Comparison of ENCODE assay signal across 8 mouse cellular contexts in the genomic region with DNA sequence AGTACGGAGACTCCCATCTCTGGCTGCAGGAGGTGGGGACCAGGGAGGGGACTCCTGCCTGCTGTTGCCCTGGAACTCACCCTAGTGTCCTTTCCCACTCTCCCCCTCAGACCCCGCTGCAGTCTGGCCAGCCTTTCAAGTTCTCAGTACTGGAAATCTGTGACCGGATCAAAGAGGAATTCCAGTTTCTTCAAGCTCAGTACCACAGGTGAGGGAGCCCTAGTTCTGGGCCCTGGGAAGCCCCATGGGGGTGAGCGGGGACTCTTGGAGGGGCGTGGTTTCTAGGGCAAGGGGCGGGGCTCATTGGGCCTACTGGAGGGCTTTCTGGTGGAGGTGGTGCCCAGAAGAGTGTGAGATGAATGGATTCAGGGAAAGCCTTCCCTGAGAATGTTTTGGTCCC. TPM values are rescaled to one million over a fixed set of nuclear protein-coding genes. Genes with fewer than 3 reads are reported as not detected.
DNase-seq lines count a peak whose midpoint lies in the region; ATAC-seq and TF ChIP-seq lines count a peak whose summit lies in the region.

No protein-coding gene starts in this region.

- H3K79me2 ChIP-seq in liver, adult 2 months (ENCODE audit: control insufficient read depth, insufficient read depth, low read length): no peaks in the 10 kb centered on the region

- no peak for ATAC-seq in hindbrain, embryonic 11.5 days (ENCODE audit: low FRiP score)

- peak; percentile 49 for DNase-seq in kidney, adult 11 months
- no peak for DNase-seq in kidney, adult 9 months
- DNase-seq in cerebellum, adult 2 months: peak; percentile 56 to 64
- DNase-seq in hindbrain, embryonic 11.5 days (ENCODE audit: low spot score): no peak
- no peak for DNase-seq in liver, adult 2 months (ENCODE audit: extremely low read depth, low read depth, low spot score)
- DNase-seq in splenic B cell, adult 2 months (ENCODE audit: low read depth, low spot score): peak; percentile 49
- DNase-seq in yolk sac, embryonic 10.5 days (ENCODE audit: low spot score): no peak
- DNase-seq in frontal cortex, postnatal 36 days (ENCODE audit: low spot score in 2 of 2): no peak

- 1% methylated on average over 6 of the region's 6 CpGs for WGBS in cerebellum, adult 2 months
- WGBS in hindbrain, embryonic 11.5 days: 3% methylated on average over 6 of the region's 6 CpGs
- 15% methylated on average over 6 of the region's 6 CpGs for WGBS in liver, adult 2 months

- H3K36me3 ChIP-seq in hindbrain, embryonic 11.5 days (ENCODE audit: control insufficient read depth, insufficient read depth, low read length): no peaks in the 10 kb centered on the region
- no peaks in the 10 kb centered on the region for H3K36me3 ChIP-seq in liver, adult 2 months (ENCODE audit: control insufficient read depth, insufficient read depth, low read length)
- no peaks in the 10 kb centered on the region for H3K36me3 ChIP-seq in splenic B cell, adult 2 months (ENCODE audit: control insufficient read depth, insufficient read depth, low read length, poor library complexity, severe bottlenecking)

- TF ChIP-seq POLR2A in cerebellum, adult 2 months (IDR thresholded peaks at IDR 0.05; ENCODE audit: borderline replicate concordance, insufficient read depth, low read length): no peak
- TF ChIP-seq POLR2A in liver, adult 2 months (IDR thresholded peaks at IDR 0.05; ENCODE audit: extremely low read depth, insufficient read depth, low read length): no peak

- H3K4me3 ChIP-seq in cerebellum, adult 2 months (replicated peaks; ENCODE audit: insufficient read depth, low read depth, low read length): peak overlapping the region; percentile 93
- peak overlapping the region; percentile 32 for H3K4me3 ChIP-seq in hindbrain, embryonic 11.5 days (ENCODE audit: low read depth, low read length)
- H3K4me3 ChIP-seq in liver, adult 2 months (ENCODE audit: insufficient read depth, low read depth, low read length): peak overlapping the region; percentile 75

- H3K27ac ChIP-seq in cerebellum, adult 2 months (ENCODE audit: insufficient read depth, low read length): peak overlapping the region; percentile 93
- H3K27ac ChIP-seq in hindbrain, embryonic 11.5 days (ENCODE audit: low read depth, low read length): no peak overlapping the region
- H3K27ac ChIP-seq in liver, adult 2 months (replicated peaks; ENCODE audit: insufficient read depth, low read depth, low read length): no peak overlapping the region

- H3K4me2 ChIP-seq in hindbrain, embryonic 11.5 days (replicated peaks; ENCODE audit: low read depth, low read length): peak overlapping the region; percentile 47

- peak overlapping the region; percentile 39 for H3K9ac ChIP-seq in hindbrain, embryonic 11.5 days (ENCODE audit: low read depth, low read length)
- H3K9ac ChIP-seq in liver, adult 2 months (ENCODE audit: low read depth, low read length): peak overlapping the region; percentile 76

- H3K9me3 ChIP-seq in hindbrain, embryonic 11.5 days (ENCODE audit: control insufficient read depth, low read length): no peaks in the 10 kb centered on the region

- TF ChIP-seq CTCF in cerebellum, adult 2 months (IDR thresholded peaks at IDR 0.05; ENCODE audit: borderline replicate concordance, insufficient read depth, low read depth, low read length): no peak
- TF ChIP-seq CTCF in liver, adult 2 months (IDR thresholded peaks at IDR 0.05; ENCODE audit: low read depth, low read length): no peak

- peaks cover 54% of the 10 kb centered on the region for H3K4me1 ChIP-seq in cerebellum, adult 2 months (ENCODE audit: control insufficient read depth, insufficient read depth, low read length)
- H3K4me1 ChIP-seq in hindbrain, embryonic 11.5 days (replicated peaks; ENCODE audit: control insufficient read depth, insufficient read depth, low read length): peaks cover 28% of the 10 kb centered on the region
- H3K4me1 ChIP-seq in liver, adult 2 months (ENCODE audit: control insufficient read depth, insufficient read depth, low read length): peaks cover 16% of the 10 kb centered on the region

- no peaks in the 10 kb centered on the region for H3K27me3 ChIP-seq in cerebellum, adult 2 months (ENCODE audit: control insufficient read depth, insufficient read depth, low read length)
- peaks cover 58% of the 10 kb centered on the region for H3K27me3 ChIP-seq in hindbrain, embryonic 11.5 days (ENCODE audit: control insufficient read depth, insufficient read depth, low read length)
- H3K27me3 ChIP-seq in liver, adult 2 months (ENCODE audit: control insufficient read depth, insufficient read depth, low read length): no peaks in the 10 kb centered on the region
- H3K27me3 ChIP-seq in splenic B cell, adult 2 months (ENCODE audit: control insufficient read depth, insufficient read depth, low read length, poor library complexity, severe bottlenecking): no peaks in the 10 kb centered on the region

RNA-seq across cellular contexts. Expression of a gene that starts 1.3 kb away (rescaled TPM):
- polyA plus RNA-seq in cerebellum, adult 2 months (2012; rRNA removed): 282 and 321 TPM in 2 replicates
- polyA plus RNA-seq in hindbrain, embryonic 11.5 days (2014; fragmentation: Nextera tagmentation; extraction: Ambion mirVana): 7.2 and 8.8 TPM in 2 replicates
- total RNA-seq in liver, adult 2 months (2014; rRNA removed): 3.0 and 7.2 TPM in 2 replicates
- polyA plus RNA-seq in liver, adult 2 months (2012; rRNA removed): 35.4 and 56.0 TPM in 2 replicates

RNA-seq across cellular contexts. Expression of a gene that starts 16.4 kb away (rescaled TPM):
- polyA plus RNA-seq in cerebellum, adult 2 months (2012; rRNA removed): 1,117 and 1,168 TPM in 2 replicates
- 264 and 280 TPM in 2 replicates for polyA plus RNA-seq in hindbrain, embryonic 11.5 days (2014; fragmentation: Nextera tagmentation; extraction: Ambion mirVana)
- 200 and 263 TPM in 2 replicates for total RNA-seq in liver, adult 2 months (2014; rRNA removed)
- 1,785 and 2,016 TPM in 2 replicates for polyA plus RNA-seq in liver, adult 2 months (2012; rRNA removed)

RNA-seq across cellular contexts. Expression of a gene that starts 25.2 kb away (rescaled TPM):
- polyA plus RNA-seq in cerebellum, adult 2 months (2012; rRNA removed): 8.7 and 9.6 TPM in 2 replicates
- polyA plus RNA-seq in hindbrain, embryonic 11.5 days (2014; fragmentation: Nextera tagmentation; extraction: Ambion mirVana): 5.1 and 7.7 TPM in 2 replicates
- total RNA-seq in liver, adult 2 months (2014; rRNA removed): 0.94 and 1.6 TPM in 2 replicates
- 3.5 and 4.2 TPM in 2 replicates for polyA plus RNA-seq in liver, adult 2 months (2012; rRNA removed)

RNA-seq across cellular contexts. Expression of a gene that starts 30.4 kb away (rescaled TPM):
- 3.6 and 3.7 TPM in 2 replicates for polyA plus RNA-seq in cerebellum, adult 2 months (2012; rRNA removed)
- 0.77 and 1.2 TPM in 2 replicates for polyA plus RNA-seq in hindbrain, embryonic 11.5 days (2014; fragmentation: Nextera tagmentation; extraction: Ambion mirVana)
- total RNA-seq in liver, adult 2 months (2014; rRNA removed): 0.55 and 0.67 TPM in 2 replicates
- polyA plus RNA-seq in liver, adult 2 months (2012; rRNA removed): 0.29 and 0.56 TPM in 2 replicates

RNA-seq across cellular contexts. Expression of a gene that starts 30.7 kb away (rescaled TPM):
- polyA plus RNA-seq in cerebellum, adult 2 months (2012; rRNA removed): 105 and 107 TPM in 2 replicates
- polyA plus RNA-seq in hindbrain, embryonic 11.5 days (2014; fragmentation: Nextera tagmentation; extraction: Ambion mirVana): 57.3 and 61.7 TPM in 2 replicates
- total RNA-seq in liver, adult 2 months (2014; rRNA removed): 20.7 and 27.3 TPM in 2 replicates
- polyA plus RNA-seq in liver, adult 2 months (2012; rRNA removed): 61.6 and 64.2 TPM in 2 replicates

Comparison
In these comparisons a context has a peak if more than half of its experiments do, and no peak if none do; other contexts are left out.
1. DNase-seq: peak in kidney, adult 11 months (single experiment), cerebellum, adult 2 months (2 of 2) and splenic B cell, adult 2 months (single experiment); none in kidney, adult 9 months (single experiment), hindbrain, embryonic 11.5 days (single experiment), liver, adult 2 months (single experiment), yolk sac, embryonic 10.5 days (single experiment) and frontal cortex, postnatal 36 days (0 of 2).
2. H3K4me3 ChIP-seq: peak in every context shown above with its lines; median percentile 93 in cerebellum, adult 2 months; 75 in liver, adult 2 months; 32 in hindbrain, embryonic 11.5 days.